Mouse (Mus musculus) midbrain, embryonic 16.5 days (tissue): ENCODE data around the gene Cdkal1. TPM values are rescaled to one million over a fixed set of nuclear protein-coding genes. Genes with fewer than 3 reads are reported as not detected.

Experiments
- ATAC-seq: fragments of 200-750 bp; cut with Nextera tagmentation; 2 replicates; pipeline ENCODE4 v1.8.0; 2017; ENCODE audit warnings: moderate TSS enrichment
- H3K27ac ChIP-seq: fragments of 300-500 bp; sonication (generic); 2 replicates; pipeline ENCODE4 v1.5.1; 2014; ENCODE audit warnings: mild to moderate bottlenecking, low read length, mixed read lengths
- H3K27me3 ChIP-seq: fragments of 300-500 bp; sonication (generic); 2 replicates; pipeline ENCODE4 v1.6.1; 2014; ENCODE audit warnings: low read depth, low read length, mixed read lengths; ENCODE audit not compliant: control insufficient read depth, insufficient read depth
- H3K36me3 ChIP-seq: fragments of 300-500 bp; sonication (generic); 2 replicates; pipeline ENCODE4 v1.6.1; 2014; ENCODE audit warnings: mild to moderate bottlenecking, low read length, moderate library complexity, mixed read lengths; ENCODE audit not compliant: control insufficient read depth, insufficient read depth
- H3K4me1 ChIP-seq: fragments of 300-500 bp; sonication (generic); 2 replicates; pipeline ENCODE4 v1.6.1; 2014; ENCODE audit warnings: mild to moderate bottlenecking, low read length, mixed read lengths; ENCODE audit not compliant: control insufficient read depth, insufficient read depth
- H3K4me2 ChIP-seq: fragments of 300-500 bp; sonication (generic); 2 replicates; pipeline ENCODE4 v1.6.1; 2014; ENCODE audit warnings: mild to moderate bottlenecking, low read length, mixed read lengths
- H3K4me3 ChIP-seq: fragments of 300-500 bp; sonication (generic); 2 replicates; pipeline ENCODE4 v1.5.1; 2014; ENCODE audit warnings: low read depth, mild to moderate bottlenecking, low read length, moderate library complexity, mixed read lengths
- H3K9ac ChIP-seq: fragments of 300-500 bp; sonication (generic); 2 replicates; pipeline ENCODE4 v1.6.1; 2014; ENCODE audit warnings: low read depth, low read length, mixed read lengths
- H3K9me3 ChIP-seq: fragments of 300-500 bp; sonication (generic); replicated peaks from 2 replicates; pipeline ENCODE4 v1.6.1; 2014; ENCODE audit warnings: mild to moderate bottlenecking, low read length, mixed read lengths; ENCODE audit not compliant: control insufficient read depth, poor library complexity, severe bottlenecking
- WGBS: fragments of 180-500 bp; shearing (Covaris S2); extraction: QIAGEN DNeasy Blood & Tissue Kit; methylation state at CpG from one replicate; pipeline ENCODE4 v1.1.7; 2014; 5-methylcytosine and 5-hydroxymethylcytosine counted together
- polyA plus RNA-seq: library from polyadenylated mRNA; unstranded; fragments of >200 nt; fragmentation: Nextera tagmentation; extraction: Ambion mirVana; gene quantifications from 2 replicates; pipeline ENCODE4 v1.2.1, GENCODE M21; 2015

Cdkal1 gene
- polyA plus RNA-seq, 1 experiment from 2014 or later = 21.4 TPM

GRCm38 (mm10) chr13:29203426-29203825 is 652.0 kb downstream of the Cdkal1 start:
- Histone ChIP-seq H3K4me2 (no peak overlapping the region), H3K4me1 (no peaks in the 10 kb centered on the region), H3K9ac (no peak overlapping the region), H3K36me3 (no peaks in the 10 kb centered on the region), H3K4me3 (no peak overlapping the region), H3K27me3 (no peaks in the 10 kb centered on the region), H3K9me3 (no peaks in the 10 kb centered on the region), H3K27ac (no peak overlapping the region)
- ATAC-seq = no peak
- WGBS = 91% methylated on average over 5 of the region's 5 CpGs

GRCm38 (mm10) chr13:29202562-29202961 is 652.9 kb downstream of the Cdkal1 start:
- H3K36me3 ChIP-seq = no peaks in the 10 kb centered on the region
- H3K9ac ChIP-seq = no peak overlapping the region
- H3K4me3 ChIP-seq = no peak overlapping the region
- no peak for ATAC-seq
- no peaks in the 10 kb centered on the region for H3K9me3 ChIP-seq
- H3K4me1 ChIP-seq = no peaks in the 10 kb centered on the region
- no peaks in the 10 kb centered on the region for H3K27me3 ChIP-seq
- no peak overlapping the region for H3K27ac ChIP-seq
- H3K4me2 ChIP-seq = no peak overlapping the region
- 63% methylated on average over 2 of the region's 2 CpGs for WGBS

GRCm38 (mm10) chr13:29199679-29200078 is 655.8 kb downstream of the Cdkal1 start:
- H3K4me2 ChIP-seq = no peak overlapping the region
- 64% methylated on average over 6 of the region's 6 CpGs for WGBS
- H3K4me1 ChIP-seq = peaks cover 23% of the 10 kb centered on the region
- H3K9ac ChIP-seq = no peak overlapping the region
- no peak overlapping the region for H3K27ac ChIP-seq
- no peaks in the 10 kb centered on the region for H3K36me3 ChIP-seq
- H3K27me3 ChIP-seq = no peaks in the 10 kb centered on the region
- no peak for ATAC-seq
- H3K4me3 ChIP-seq = no peak overlapping the region
- H3K9me3 ChIP-seq = no peaks in the 10 kb centered on the region

- Histone ChIP-seq H3K27me3 (no peaks in the 10 kb centered on the region), H3K4me1 (peaks cover 26% of the 10 kb centered on the region), H3K36me3 (no peaks in the 10 kb centered on the region), H3K4me3 (no peak overlapping the region), H3K4me2 (no peak overlapping the region), H3K9ac (no peak overlapping the region), H3K27ac (peak overlapping the region; percentile 44), H3K9me3 (no peaks in the 10 kb centered on the region; the same call in 1 of the 2 replicates)
- WGBS = 16% methylated on average over 9 of the region's 9 CpGs
- ATAC-seq = peak; percentile 53
Measured at GRCm38 (mm10) chr13:29196798-29197498, 658.5 kb downstream of the Cdkal1 start.

- Histone ChIP-seq H3K4me2 (no peak overlapping the region), H3K27ac (peak overlapping the region; percentile 56; the same call in 1 of the 2 replicates), H3K9ac (no peak overlapping the region), H3K36me3 (no peaks in the 10 kb centered on the region), H3K9me3 (no peaks in the 10 kb centered on the region; the same call in 1 of the 2 replicates), H3K4me3 (no peak overlapping the region), H3K27me3 (no peaks in the 10 kb centered on the region), H3K4me1 (peaks cover 26% of the 10 kb centered on the region)
- 29% methylated on average over 4 of the region's 4 CpGs for WGBS
- peak; percentile 85 for ATAC-seq
Measured at GRCm38 (mm10) chr13:29195722-29196121, 659.8 kb downstream of the Cdkal1 start.

- Histone ChIP-seq H3K27ac (peak overlapping the region; percentile 58), H3K4me2 (no peak overlapping the region), H3K27me3 (no peaks in the 10 kb centered on the region), H3K9me3 (no peaks in the 10 kb centered on the region; the same call in 1 of the 2 replicates), H3K4me1 (peaks cover 26% of the 10 kb centered on the region), H3K4me3 (no peak overlapping the region), H3K36me3 (no peaks in the 10 kb centered on the region), H3K9ac (no peak overlapping the region)
- WGBS = 26% methylated on average over 4 of the region's 4 CpGs
- ATAC-seq = 0 out of 2 replicates have a peak, but pooled peaks have one; percentile 20
Measured at GRCm38 (mm10) chr13:29194946-29195345, 660.5 kb downstream of the Cdkal1 start.

GRCm38 (mm10) chr13:29192697-29193096 is 662.8 kb downstream of the Cdkal1 start:
- 93% methylated on average over 3 of the region's 3 CpGs for WGBS
- Histone ChIP-seq H3K9ac (no peak overlapping the region), H3K4me3 (no peak overlapping the region), H3K9me3 (no peaks in the 10 kb centered on the region; the same call in 1 of the 2 replicates), H3K36me3 (no peaks in the 10 kb centered on the region), H3K4me2 (no peak overlapping the region), H3K27ac (no peak overlapping the region), H3K27me3 (no peaks in the 10 kb centered on the region), H3K4me1 (peaks cover 26% of the 10 kb centered on the region)
- ATAC-seq = no peak

GRCm38 (mm10) chr13:29190548-29190947 is 664.9 kb downstream of the Cdkal1 start:
- whole genome bisulfite sequencing = 79% methylated on average over 7 of the region's 7 CpGs
- no peak for ATAC-seq
- H3K9ac ChIP-seq = no peak overlapping the region

GRCm38 (mm10) chr13:29186748-29187147 is 668.7 kb downstream of the Cdkal1 start:
- H3K9me3 ChIP-seq = no peaks in the 10 kb centered on the region
- H3K9ac ChIP-seq = no peak overlapping the region
- no peak overlapping the region for H3K4me2 ChIP-seq
- H3K36me3 ChIP-seq = no peaks in the 10 kb centered on the region
- ATAC-seq = no peak
- H3K4me1 ChIP-seq = no peaks in the 10 kb centered on the region
- no peak overlapping the region for H3K4me3 ChIP-seq
- WGBS = 95% methylated on average over 5 of the region's 5 CpGs
- no peaks in the 10 kb centered on the region for H3K27me3 ChIP-seq
- H3K27ac ChIP-seq = no peak overlapping the region

More at GRCm38 (mm10) chr13:29190548-29190947, 664.9 kb downstream of the Cdkal1 start:
- no peak overlapping the region for H3K27ac ChIP-seq
- peaks cover 11% of the 10 kb centered on the region for H3K4me1 ChIP-seq
- H3K4me3 ChIP-seq = no peak overlapping the region
- no peaks in the 10 kb centered on the region for H3K27me3 ChIP-seq
- no peak overlapping the region for H3K4me2 ChIP-seq
- H3K9me3 ChIP-seq = no peaks in the 10 kb centered on the region; the same call in 1 of the 2 replicates
- H3K36me3 ChIP-seq = no peaks in the 10 kb centered on the region
